Mouse (Mus musculus) MEL (cell line): ENCODE data around the gene Prr19.

Experiments
- CHD1 ChIP-seq: IDR thresholded peaks from 2 replicates; pipeline ENCODE4 v1.6.1; 2012; ENCODE audit warnings: low read depth, mild to moderate bottlenecking, inconsistent platforms, low read length, improper control_type of control experiment
- CTCF ChIP-seq, 3 experiments: IDR thresholded peaks in 2 of 3; conservative IDR thresholded peaks in 1 of 3; 2 replicates each; pipeline ENCODE4 v1.5.1; 2011 to 2012; ENCODE audit warnings: low read length in 3 of 3, low read depth in 2 of 3, mild to moderate bottlenecking in 2 of 3, improper control_type of control experiment in 1 of 3, inconsistent platforms in 1 of 3, mixed read lengths in 1 of 3, moderate library complexity in 1 of 3; ENCODE audit not compliant: control insufficient read depth in 1 of 3, insufficient read depth in 1 of 3, poor library complexity in 1 of 3, severe bottlenecking in 1 of 3
- E2F4 ChIP-seq: IDR thresholded peaks from 2 replicates; pipeline ENCODE4 v1.6.1; 2011; ENCODE audit warnings: low read depth, low read length, improper control_type of control experiment, borderline replicate concordance
- ELF1 ChIP-seq: IDR thresholded peaks from 2 replicates; pipeline ENCODE4 v1.6.1; 2014; ENCODE audit warnings: low read depth, mild to moderate bottlenecking, inconsistent platforms, low read length, improper control_type of control experiment, moderate library complexity
- POLR2A ChIP-seq, 2 experiments: IDR thresholded peaks; 2 replicates each; pipeline ENCODE4 v1.6.1; 2011 to 2012; ENCODE audit warnings: low read length in 2 of 2, mild to moderate bottlenecking in 2 of 2, control low read depth in 1 of 2, improper control_type of control experiment in 1 of 2, low read depth in 1 of 2, moderate library complexity in 1 of 2; ENCODE audit not compliant: control insufficient read depth in 1 of 2, insufficient read depth in 1 of 2, poor library complexity in 1 of 2
- USF1 ChIP-seq: IDR thresholded peaks from 2 replicates; pipeline ENCODE4 v1.6.1; 2014; ENCODE audit warnings: low read depth, mild to moderate bottlenecking, inconsistent platforms, low read length, improper control_type of control experiment, moderate library complexity
- ZNF384 ChIP-seq: IDR thresholded peaks from 2 replicates; pipeline ENCODE4 v1.6.1; 2012; ENCODE audit warnings: low read depth, mild to moderate bottlenecking, inconsistent platforms, low read length, improper control_type of control experiment

- TF ChIP-seq POLR2A (IDR thresholded peaks at IDR 0.05; ENCODE audit: control insufficient read depth in 1 of 2, insufficient read depth in 1 of 2, low read depth in 1 of 2, low read length in 2 of 2, poor library complexity in 1 of 2) (peak; percentile 61 to 81; a peak in 3 of 4 replicates), CHD1 (0 out of 2 replicates have a peak, but pooled peaks have one; percentile 77), ELF1 (no peak), CTCF (IDR thresholded peaks at IDR 0.05 in 2 of 3, conservative IDR thresholded peaks at IDR 0.05 in 1 of 3; ENCODE audit: control insufficient read depth in 1 of 3, insufficient read depth in 1 of 3, low read depth in 2 of 3, low read length in 3 of 3, poor library complexity in 1 of 3, severe bottlenecking in 1 of 3) (peak in 2 of 3 experiments; percentile 57 to 82; a peak in 4 of 6 replicates), E2F4 (peak; percentile 89), USF1 (no peak), ZNF384 (no peak)
Measured at GRCm38 (mm10) chr7:25278341-25279075, 22.7 kb upstream of the Prr19 start.
